Mouse (Mus musculus): ENCODE data around the gene Metap2.
A peak's percentile ranks its signal among the peaks of the same experiment; 100 is the strongest.
"Not testable (repeated sequence)": the region's sequence is repeated elsewhere in the genome, so short reads cannot be mapped to it uniquely, and the experiment has no call there.

Metap2 gene

DNA sequence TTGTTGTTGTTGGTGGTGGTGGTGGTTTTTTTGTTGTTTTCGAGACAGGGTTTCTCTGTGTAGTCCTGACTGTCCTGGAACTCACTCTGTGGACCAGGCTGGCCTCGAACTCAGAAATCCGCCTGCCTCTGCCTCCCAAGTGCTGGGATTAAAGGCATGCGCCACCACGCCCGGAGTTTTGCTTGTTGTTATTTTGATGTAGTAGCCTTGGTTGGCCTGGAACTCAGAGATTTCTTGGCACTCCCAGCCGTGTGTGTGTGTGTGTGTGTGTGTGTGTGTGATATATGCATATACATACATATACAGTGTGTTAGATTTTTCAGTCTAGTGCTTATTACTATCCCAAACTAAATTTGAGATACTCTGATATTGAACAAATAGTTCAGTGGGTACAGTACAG is 61.8 kb downstream of the Metap2 start:
- DNase-seq (ENCODE audit: low spot score): not testable (repeated sequence)

DNA sequence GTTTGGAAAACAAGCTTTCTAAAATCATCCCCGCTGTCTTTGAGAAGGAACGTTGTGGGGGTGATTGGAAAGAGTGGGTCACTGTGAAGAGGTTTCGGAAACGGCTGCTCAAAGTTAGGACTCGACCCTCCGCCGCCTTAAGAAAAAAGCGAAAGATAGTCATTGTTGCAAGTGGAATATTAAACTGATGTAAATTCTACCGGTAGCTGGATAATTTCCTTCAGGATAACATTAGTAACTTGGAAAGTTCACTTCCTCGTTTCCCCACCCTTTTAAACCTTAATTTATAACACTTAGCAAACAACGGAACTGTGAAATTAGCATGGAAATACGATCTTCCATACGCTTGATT is 62.5 kb downstream of the Metap2 start:
- no peak for DNase-seq (ENCODE audit: low spot score)

DNA sequence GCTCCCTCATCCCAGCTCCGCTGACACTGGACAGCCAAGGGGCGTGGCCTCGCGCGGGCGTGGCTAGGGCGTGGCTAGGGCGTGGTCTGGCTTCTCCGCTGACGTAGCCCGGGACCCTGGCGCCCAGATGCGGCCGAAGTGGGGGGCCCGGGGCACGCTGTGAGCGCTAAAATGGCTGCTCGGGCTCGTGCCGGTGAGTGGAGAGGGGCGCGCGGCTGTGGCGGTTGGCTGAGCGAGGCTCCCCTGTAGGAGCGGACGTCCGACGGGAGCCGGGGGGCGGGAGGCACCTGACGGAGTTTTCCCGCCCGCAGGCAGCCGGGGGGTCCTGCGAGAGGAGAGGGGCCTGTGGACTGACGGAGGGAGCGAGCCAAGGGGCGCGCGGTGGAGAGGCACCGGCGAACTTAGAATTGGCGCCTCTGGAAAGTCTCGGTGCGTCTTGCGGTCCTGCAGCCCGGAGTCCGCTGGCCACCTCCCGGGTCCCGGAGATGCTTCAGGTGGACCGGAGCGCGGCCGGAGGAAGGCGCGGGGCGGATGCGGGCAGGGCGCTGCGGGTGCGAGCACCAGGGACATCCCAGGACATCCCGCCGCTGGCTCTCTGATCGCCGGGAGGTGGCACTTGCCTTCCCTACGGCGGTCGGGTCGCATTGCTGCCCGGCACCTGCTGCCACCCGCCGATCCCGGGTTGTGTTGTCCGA is 63.0 kb downstream of the Metap2 start:
- DNase-seq (ENCODE audit: low spot score): peak; percentile 17

DNA sequence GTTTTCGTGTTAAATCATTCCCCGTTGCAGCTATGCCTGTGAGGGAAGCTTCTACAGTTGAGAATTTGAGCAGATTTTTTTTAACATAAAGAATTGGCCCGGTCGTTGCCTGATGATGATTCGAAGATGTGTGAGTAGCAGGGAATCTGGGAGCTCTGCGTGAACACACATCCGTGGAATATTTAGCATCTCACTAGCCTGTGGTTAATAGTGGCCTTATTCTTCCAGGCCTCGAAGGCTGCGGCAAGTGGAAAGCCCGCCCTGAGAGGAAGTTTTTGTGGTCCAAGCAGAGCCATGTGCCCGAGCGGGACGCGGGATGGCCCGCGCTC is 63.6 kb downstream of the Metap2 start:
- DNase-seq (ENCODE audit: low spot score): no peak

DNA sequence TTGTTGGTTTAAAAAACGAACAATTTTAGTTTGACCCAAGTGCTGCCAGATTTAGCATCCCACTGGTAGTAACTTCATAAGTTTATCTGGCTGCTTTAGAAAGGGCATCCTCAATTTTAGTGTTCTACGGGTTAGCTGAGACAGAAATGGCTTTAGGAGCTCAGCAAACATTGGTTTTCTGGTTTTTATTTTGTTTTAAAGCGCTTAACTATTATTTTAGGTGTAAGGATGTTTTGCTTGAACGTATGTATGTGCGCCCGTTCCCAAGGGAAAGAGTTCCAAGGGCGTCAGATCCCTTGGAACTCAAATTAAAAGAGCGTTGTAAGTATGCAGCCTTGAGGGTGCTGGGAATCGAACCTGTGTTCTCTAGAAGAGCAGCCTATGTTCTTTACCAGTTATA is 64.1 kb downstream of the Metap2 start:
- no peak for DNase-seq (ENCODE audit: low spot score)

DNA sequence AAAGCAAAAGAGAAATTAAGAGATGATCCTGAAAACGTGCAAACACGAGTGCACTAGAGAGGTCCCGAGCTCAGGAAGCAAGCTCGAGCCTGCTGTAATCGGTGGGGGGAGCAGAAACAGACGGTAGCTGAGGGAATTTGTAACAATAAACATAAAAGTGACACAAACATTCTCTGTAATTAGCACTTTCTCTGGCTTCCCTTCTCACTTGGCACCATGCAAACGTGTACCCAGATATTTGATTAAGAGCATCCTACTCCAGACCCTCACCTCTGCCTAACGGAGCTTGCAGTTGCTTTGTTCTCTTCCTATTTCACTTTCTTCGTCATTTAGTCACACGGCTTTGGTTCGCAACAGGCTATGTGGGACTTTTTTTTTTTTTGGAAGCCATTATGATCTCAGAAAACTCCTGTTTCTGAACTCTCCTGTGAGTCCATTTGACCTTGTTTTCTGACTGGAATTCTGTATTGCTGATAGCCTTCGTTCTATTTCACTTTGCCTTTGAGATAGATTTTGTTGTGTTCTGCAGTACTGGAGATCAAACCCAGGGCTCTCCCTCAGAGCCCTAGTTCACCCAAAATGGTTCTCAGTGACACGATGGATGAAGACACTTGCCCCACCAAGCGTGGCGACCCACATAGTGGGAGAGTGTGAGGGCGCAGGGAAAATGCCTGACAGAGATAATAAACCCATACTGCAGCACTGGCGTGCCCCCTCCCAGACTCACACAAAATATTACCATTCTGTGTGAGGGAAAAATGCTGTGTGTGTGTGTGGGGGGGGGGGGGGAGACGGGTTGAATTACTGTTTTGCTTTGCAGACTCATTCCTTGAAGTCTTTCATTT is 64.9 kb downstream of the Metap2 start:
- DNase-seq (ENCODE audit: low spot score): no peak

DNA sequence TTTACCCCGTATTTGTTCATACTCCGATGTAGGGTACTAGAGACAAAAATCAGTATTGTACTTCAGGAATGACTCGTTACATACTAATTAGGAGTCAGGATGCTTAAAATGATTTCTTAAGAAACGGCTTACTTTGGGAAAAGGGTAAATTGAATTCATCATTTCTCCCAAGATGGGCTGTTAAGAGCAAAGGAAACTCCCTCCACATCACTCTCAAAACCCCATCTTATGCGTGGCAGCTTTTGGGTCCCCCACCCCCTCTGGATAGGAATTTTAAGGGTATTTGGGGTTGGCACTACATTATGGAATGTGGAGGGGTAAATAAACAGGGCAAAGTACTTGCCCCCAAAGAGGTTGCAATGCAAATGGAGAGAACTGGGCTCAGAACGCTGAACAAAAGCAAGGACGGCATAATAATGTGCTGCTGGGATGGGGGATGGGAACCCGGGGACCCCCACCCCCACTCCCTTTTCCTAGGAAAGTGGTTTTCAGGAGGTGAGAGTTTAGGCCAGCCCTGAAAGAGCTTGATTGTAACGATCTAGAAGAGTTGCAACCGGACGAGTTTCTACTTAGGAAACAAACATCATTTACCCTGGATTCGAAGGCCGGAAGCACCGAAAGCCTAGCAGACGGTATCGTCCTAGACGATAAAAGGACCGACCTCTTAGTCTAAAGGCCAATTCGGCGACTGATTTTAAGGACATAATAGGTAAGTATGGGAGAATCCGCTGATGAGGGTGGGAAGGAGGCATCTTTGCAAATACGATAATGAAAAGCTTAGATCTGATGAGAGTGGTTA is 65.8 kb downstream of the Metap2 start, which contains the start of gene Usp44:
TSS of gene Usp44 (plus strand) at position 625 of the 799 bp plus-strand sequence.
- no peak for DNase-seq (ENCODE audit: low spot score)

DNA sequence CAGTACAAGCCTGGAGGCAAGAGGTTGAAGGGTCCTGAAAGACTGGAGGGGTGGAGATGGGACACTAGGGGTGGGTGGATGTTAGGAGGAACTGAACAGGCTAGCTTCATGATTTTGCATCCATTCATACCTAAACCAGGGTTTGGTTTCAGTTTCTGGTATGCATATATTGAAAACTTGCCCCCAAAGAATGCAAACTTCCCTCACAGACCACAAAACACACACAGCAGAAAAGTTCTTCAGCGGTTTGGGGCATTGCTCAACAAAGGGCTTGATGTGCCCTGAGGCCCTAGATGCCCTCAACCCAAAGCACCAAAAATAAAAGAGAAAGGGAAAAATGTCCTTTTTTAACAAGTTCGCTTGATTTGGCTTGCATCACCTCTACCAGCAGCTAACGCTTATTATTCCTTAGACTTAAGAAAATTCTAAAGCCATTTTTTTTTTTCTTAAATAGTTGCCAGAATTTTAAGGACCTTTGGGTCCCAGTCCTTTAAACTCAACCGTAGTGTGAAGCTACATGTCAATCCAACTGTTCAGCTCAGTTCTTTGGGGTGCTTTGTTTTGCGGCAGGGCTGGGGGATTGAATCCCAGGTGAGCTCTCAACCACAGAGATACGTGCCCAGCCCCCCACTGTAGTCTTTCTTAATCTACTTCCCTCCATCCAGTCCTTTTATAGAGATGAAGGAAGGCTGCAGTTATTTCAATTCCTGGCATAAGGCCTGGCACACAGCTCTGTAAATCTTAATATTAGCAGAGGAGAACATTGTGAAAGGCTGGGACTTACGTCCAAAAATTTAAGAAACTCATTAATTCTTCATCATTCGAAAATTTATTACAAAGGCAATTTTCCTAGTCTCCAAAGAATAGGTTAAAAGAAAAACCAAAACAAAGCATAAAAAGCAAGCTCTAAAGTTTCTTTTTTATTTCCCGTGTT is 66.7 kb downstream of the Metap2 start:
- no peak for DNase-seq (ENCODE audit: low spot score)

DNA sequence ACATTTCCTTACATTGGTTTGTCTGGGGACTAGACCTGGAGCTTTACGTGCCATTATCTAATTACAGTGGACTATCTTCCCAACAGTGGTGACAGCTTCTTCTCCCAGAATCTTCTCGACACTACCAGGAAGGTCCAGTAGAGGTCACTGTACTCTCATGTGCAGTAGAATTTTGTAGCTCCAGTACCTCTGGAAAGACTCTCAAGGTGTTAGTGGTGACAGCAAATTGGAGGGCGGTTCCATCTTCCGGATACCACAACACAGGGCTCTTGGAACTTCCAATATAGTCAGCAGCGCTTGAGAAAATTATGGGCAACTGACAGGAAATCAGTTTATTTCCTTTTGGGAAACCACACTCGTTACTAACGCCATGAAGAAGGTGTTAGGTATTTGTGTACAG is 78.2 kb downstream of the Metap2 start:
- DNase-seq (ENCODE audit: low spot score): peak; percentile 38

DNA sequence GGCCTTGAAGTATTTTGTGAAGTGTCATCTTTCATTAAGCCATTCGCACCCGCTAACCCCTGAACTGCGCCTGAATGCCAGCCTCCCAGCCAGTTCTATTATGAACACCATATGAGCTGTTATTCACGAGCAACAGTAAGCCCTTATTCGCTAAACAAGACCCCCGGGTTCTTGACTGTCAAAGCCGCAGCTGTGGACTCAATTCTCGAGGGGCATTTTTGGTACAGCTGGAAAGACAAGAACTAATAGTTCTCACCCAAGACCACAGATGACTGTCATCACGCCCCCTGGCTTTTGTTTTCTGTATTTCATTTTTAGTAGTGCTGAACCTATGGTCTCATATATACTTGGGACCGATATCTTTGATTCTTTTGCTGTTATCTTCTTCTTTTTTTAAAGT is 83.1 kb downstream of the Metap2 start:
- DNase-seq (ENCODE audit: low spot score): no peak

DNA sequence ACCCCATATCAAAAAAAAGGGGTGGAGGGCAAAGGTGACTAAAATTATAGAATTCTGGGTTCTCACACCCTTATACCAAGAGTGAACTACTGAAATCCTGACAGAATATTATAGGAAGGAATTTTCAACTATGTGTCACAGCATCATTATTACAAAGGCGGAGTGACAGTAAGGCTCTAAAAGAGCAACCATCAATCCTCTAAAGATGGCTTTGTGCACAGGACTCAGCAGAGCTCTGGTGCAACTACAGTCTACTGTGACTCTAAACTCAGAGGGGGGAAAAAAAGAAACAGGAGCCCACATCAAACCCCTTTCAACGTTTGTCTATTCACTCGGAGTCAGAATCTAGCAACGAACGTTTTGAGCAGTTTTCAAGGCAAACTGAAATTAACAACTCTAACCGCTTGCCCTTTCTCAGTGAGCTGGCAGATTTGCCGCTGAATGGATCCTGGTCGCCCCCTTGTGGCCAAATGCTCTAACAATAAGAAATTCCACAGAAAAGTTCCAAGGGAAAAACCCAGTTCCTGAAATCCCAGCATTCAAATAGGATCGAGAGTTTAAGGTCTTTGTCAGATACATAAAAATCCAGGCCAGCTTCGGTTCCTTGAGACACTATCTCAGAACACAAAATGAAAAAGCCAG is 84.0 kb downstream of the Metap2 start:
- DNase-seq (ENCODE audit: low spot score): peak; percentile 63

DNA sequence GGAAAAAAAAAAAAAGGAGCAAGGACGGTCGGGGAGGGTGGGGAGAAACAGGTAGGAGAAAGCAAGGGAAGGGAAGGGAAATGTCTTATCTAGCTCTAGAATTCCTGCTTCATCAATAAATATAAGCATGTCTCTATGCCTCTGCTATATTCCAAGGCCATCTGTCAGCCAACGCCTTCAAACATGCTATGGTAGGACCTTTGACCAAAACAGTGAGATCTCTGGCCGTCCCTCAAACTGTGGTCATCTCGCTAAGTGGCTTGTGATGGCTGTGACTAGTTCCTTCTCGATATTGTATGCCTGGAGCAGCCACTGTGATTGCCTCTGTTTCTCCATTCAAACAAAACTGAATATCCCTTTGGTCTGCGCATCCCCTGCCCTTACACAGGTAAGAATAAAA is 84.8 kb downstream of the Metap2 start:
- DNase-seq (ENCODE audit: low spot score): no peak

DNA sequence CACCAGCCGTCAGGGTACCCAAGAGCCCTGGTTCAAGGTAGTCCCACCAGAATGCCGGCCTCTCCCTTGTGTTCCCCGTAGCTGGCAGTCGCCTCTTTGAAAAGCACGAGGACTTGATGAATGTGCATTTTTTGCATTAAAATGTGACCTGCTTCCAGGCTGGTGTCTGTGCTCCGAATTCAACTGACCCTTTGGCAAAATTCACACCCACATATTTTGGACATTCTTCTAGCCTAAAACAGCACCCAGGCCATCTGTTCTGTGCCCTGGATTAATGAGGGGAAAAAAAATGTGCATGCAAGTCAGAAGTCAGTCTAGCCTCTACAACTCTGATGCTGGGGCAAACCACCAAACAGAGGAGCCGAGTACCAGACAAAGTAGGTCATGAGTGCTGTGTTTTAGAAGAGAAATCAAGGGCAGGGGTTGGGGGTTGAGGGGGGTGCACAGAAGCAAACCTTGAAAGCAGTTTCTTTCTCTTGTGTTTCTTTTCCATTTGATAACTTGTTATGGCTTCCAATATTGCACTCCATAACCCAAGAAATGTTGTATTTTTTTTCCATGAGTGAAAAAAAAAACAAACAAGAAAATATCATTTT is 86.2 kb downstream of the Metap2 start:
- DNase-seq (ENCODE audit: low spot score): no peak

DNA sequence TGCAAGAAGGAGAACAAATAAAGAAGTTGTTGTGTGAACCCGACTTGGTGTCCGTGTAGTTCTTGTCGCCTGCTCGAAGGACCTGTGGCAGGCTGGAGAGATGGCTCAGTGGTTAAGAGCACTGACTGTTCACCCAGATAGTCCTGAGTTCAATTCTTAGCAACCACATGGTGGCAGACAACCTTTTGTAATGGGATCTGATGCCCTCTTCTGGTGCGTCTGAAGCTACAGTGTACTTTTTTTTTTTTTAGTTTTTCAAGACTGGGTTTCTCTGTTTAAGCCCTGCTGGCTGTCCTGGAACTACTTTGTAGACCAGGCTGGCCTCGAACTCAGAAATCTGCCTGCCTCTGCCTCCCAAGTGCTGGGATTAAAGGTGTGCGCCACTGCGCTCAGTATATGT is 87.5 kb downstream of the Metap2 start:
- DNase-seq (ENCODE audit: low spot score): not testable (repeated sequence)
